Mouse (Mus musculus) kidney, adult 2 months (tissue): ENCODE measurements at regions not wholly inside any gene's neighbourhood (a gene's known extent, or its start where the extent isn't known, plus 50 kb on each side); places are given as distances from the start of the nearest gene placed in this dataset.

Experiments
- CTCF ChIP-seq: fragments of 200-500 bp; conservative IDR thresholded peaks from 2 replicates; pipeline ENCODE4 v1.5.1; 2011; ENCODE audit warnings: low read depth, mild to moderate bottlenecking, control low read depth, low read length, moderate library complexity, mixed read lengths; ENCODE audit not compliant: insufficient read depth, insufficient read length
- POLR2A ChIP-seq: fragments of 200-500 bp; IDR thresholded peaks from one replicate; pipeline ENCODE4 v1.6.1; 2011; ENCODE audit warnings: low read depth, low read length, control low read depth

- TF ChIP-seq CTCF (no peak), POLR2A (no peak)
Measured at GRCm38 (mm10) chr2:92776497-92776896, 138.4 kb upstream of the Syt13 start.
